Mouse (Mus musculus) myocyte (in vitro differentiated cells): Measurements from ENCODE around the gene Mcrip1. TPM values are rescaled to one million over a fixed set of nuclear protein-coding genes. Genes with fewer than 3 reads are reported as not detected.
A peak's percentile ranks its signal among the peaks of the same experiment; 100 is the strongest.

Experiments
- H3K27me3 ChIP-seq: one replicate; pipeline ENCODE4 v1.6.1; 2011; ENCODE audit not compliant: control insufficient read depth, insufficient read depth, insufficient read length
- H3K36me3 ChIP-seq: one replicate; pipeline ENCODE4 v1.6.1; 2011; ENCODE audit not compliant: control insufficient read depth, insufficient read depth
- H3K4me2 ChIP-seq: one replicate; pipeline ENCODE4 v1.6.1; 2011; ENCODE audit warnings: low read depth, control low read depth
- H3K4me3 ChIP-seq: one replicate; pipeline ENCODE4 v1.5.1; 2011; ENCODE audit warnings: mild to moderate bottlenecking, control low read depth, moderate library complexity
- H3K79me2 ChIP-seq: one replicate; pipeline ENCODE4 v1.6.1; 2011; ENCODE audit not compliant: control insufficient read depth, insufficient read depth
- H3ac ChIP-seq: one replicate; pipeline ENCODE4 v1.6.1; 2011; ENCODE audit not compliant: control insufficient read depth, insufficient read length
- CEBPB ChIP-seq: IDR thresholded peaks from 2 replicates; pipeline ENCODE4 v1.6.1; 2011; ENCODE audit warnings: mild to moderate bottlenecking, moderate library complexity; ENCODE audit not compliant: poor library complexity, insufficient read depth, severe bottlenecking
- E2F4 ChIP-seq: IDR thresholded peaks from one replicate; pipeline ENCODE4 v1.6.1; 2011; ENCODE audit warnings: mild to moderate bottlenecking, control low read depth, moderate library complexity; ENCODE audit not compliant: insufficient read depth
- MAX ChIP-seq: IDR thresholded peaks from one replicate; pipeline ENCODE4 v1.6.1; 2011; ENCODE audit warnings: low read depth, mild to moderate bottlenecking, control low read depth
- MYOD1 ChIP-seq, 3 experiments: IDR thresholded peaks; one replicate each; pipeline ENCODE4 v1.6.1; 2011; ENCODE audit warnings: control low read depth in 2 of 3, low read depth in 2 of 3, mild to moderate bottlenecking in 2 of 3, moderate library complexity in 1 of 3; ENCODE audit not compliant: insufficient read length in 2 of 3, control insufficient read depth in 1 of 3
- MYOG ChIP-seq, 3 experiments: IDR thresholded peaks; one replicate each; pipeline ENCODE4 v1.6.1; 2011; ENCODE audit warnings: control low read depth in 2 of 3, low read depth in 2 of 3, mild to moderate bottlenecking in 2 of 3; ENCODE audit not compliant: insufficient read length in 2 of 3, control insufficient read depth in 1 of 3, insufficient read depth in 1 of 3
- POLR2A ChIP-seq: IDR thresholded peaks from one replicate; pipeline ENCODE4 v1.6.1; 2011; ENCODE audit warnings: low read depth, mild to moderate bottlenecking, control low read depth, moderate library complexity; ENCODE audit not compliant: insufficient read length
- POLR2AphosphoS2 ChIP-seq: IDR thresholded peaks from one replicate; pipeline ENCODE4 v1.6.1; 2011; ENCODE audit warnings: low read depth, control low read depth; ENCODE audit not compliant: insufficient read length
- REST ChIP-seq: IDR thresholded peaks from one replicate; pipeline ENCODE4 v1.6.1; 2011; ENCODE audit warnings: mild to moderate bottlenecking, control low read depth, moderate library complexity; ENCODE audit not compliant: insufficient read depth, insufficient read length
- SRF ChIP-seq: IDR thresholded peaks from one replicate; pipeline ENCODE4 v1.6.1; 2011; ENCODE audit warnings: low read depth; ENCODE audit not compliant: control insufficient read depth, insufficient read length
- TCF12 ChIP-seq: IDR thresholded peaks from one replicate; pipeline ENCODE4 v1.6.1; 2011; ENCODE audit warnings: mild to moderate bottlenecking, control low read depth; ENCODE audit not compliant: poor library complexity, insufficient read depth, severe bottlenecking
- TCF3 ChIP-seq: IDR thresholded peaks from one replicate; pipeline ENCODE4 v1.6.1; 2011; ENCODE audit warnings: low read depth, control low read depth; ENCODE audit not compliant: insufficient read length
- USF1 ChIP-seq: IDR thresholded peaks from one replicate; pipeline ENCODE4 v1.6.1; 2011; ENCODE audit warnings: low read depth, mild to moderate bottlenecking, control low read depth, moderate library complexity
- polyA plus RNA-seq: library from polyadenylated mRNA; unstranded; fragments of >200 nt; fragmentation: generic; extraction: Trizol; gene quantifications from one replicate; pipeline ENCODE4 v1.2.1, GENCODE M21; 2012; ENCODE audit warnings: missing spikeins

Mcrip1 gene
- polyA plus RNA-seq, 1 experiment: 237 TPM

DNA sequence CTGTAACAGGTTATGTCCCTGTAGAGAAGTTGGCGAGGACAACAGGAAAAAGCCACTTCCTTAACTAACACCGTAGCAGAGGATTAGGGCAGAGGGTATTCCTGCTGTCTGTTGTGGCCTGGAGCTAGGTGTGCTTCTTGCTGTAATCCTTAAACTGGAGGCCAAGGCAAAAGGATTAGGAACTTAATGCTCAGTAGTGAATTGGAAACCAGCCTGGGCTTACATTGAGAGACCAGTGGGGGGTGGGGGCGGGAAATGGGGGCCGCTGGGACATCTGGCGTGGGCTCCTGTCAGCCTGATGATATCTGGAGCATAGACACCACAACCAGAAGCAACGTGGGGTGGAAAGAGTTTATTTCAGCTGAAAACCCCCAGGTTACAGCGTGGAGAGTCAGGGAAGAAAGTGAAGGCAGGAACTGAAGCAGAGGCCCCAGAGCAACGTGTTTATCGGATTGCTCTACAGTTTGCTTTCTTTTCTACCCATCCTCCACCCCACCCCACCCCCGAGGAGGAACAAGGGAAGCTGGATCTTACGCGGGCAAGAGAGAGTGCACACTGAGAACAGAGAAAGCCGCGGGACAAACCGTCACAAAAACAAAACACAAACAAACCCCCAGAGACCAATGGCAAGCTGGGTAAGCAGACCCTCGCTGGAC lies 39.0 kb downstream of the Mcrip1 start:
- H3K4me3 ChIP-seq: no peak overlapping the region

DNA sequence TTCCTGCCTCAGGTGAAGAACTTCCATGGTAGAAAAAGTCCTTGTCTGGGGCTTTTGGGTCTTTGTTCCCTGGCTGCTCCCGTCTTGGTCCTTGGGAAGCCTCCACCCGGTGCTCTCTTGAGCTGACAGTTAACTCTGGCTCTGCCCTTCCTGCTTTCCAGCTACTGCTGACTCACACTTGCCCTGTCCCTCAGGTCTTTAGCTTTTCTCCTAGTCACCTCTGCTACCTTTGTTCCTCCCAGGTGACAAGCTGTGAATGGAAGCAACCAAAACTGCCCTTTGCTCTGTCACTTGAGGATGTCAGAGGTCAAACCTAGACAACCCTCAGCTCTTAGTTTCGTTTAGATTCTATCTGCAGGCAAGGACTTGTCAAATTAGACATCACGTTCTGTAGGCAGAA lies 39.6 kb downstream of the Mcrip1 start:
- peak overlapping the region; percentile 80 for H3K4me2 ChIP-seq
- no peak overlapping the region for H3ac ChIP-seq
- H3K36me3 ChIP-seq: no peaks in the 10 kb centered on the region
- no peak overlapping the region for H3K4me3 ChIP-seq
- no peaks in the 10 kb centered on the region for H3K79me2 ChIP-seq
- TF ChIP-seq POLR2A (no peak), E2F4 (no peak)
- H3K27me3 ChIP-seq: no peaks in the 10 kb centered on the region

More for the DNA sequence above, 39.0 kb downstream of the Mcrip1 start:
- Histone ChIP-seq H3K36me3 (no peaks in the 10 kb centered on the region), H3K79me2 (no peaks in the 10 kb centered on the region), H3ac (no peak overlapping the region), H3K27me3 (no peaks in the 10 kb centered on the region), H3K4me2 (peak overlapping the region; percentile 80)
- TF ChIP-seq TCF3 (no peak), SRF (no peak), REST (no peak), MAX (no peak), USF1 (no peak), E2F4 (no peak), TCF12 (no peak)

DNA sequence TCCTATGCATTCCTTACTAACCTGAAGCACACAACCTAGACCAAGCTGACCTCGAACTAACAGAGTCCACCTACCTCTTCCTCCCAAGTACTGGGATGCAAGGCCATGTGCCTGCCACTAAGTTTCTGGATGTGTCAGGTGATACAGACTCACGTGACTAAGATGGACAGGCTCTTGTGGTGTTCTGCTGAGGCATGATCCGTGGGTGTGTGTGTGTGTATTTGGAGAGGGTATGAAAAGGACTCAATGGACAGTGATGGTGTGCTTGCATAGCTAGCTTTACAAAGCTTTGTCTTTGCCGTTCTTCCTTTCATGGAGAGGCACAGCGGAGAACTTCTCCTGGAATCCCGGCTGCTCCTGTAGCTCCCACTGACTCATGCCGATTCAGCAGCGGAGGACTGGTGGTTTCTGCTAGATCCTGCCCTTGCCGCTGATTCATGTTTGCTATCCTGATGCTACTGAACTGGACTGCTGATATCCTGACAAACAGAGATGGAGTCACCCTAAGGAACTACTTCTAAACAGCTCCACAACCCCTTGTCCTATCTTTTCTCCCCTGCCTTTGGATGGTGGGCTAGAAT lies 41.1 kb downstream of the Mcrip1 start:
- Histone ChIP-seq H3K4me2 (peak overlapping the region; percentile 52), H3K79me2 (no peaks in the 10 kb centered on the region), H3ac (no peak overlapping the region), H3K4me3 (no peak overlapping the region), H3K27me3 (no peaks in the 10 kb centered on the region), H3K36me3 (no peaks in the 10 kb centered on the region)
- no peak for TF ChIP-seq TCF3
- TF ChIP-seq MYOD1 (IDR thresholded peaks at IDR 0.05; ENCODE audit: control insufficient read depth in 1 of 3, insufficient read length in 2 of 3, low read depth in 2 of 3): peak in 1 of 3 experiments; percentile 34
- peak; percentile 74 for TF ChIP-seq USF1
- no peak for TF ChIP-seq POLR2AphosphoS2
- no peak for TF ChIP-seq E2F4

DNA sequence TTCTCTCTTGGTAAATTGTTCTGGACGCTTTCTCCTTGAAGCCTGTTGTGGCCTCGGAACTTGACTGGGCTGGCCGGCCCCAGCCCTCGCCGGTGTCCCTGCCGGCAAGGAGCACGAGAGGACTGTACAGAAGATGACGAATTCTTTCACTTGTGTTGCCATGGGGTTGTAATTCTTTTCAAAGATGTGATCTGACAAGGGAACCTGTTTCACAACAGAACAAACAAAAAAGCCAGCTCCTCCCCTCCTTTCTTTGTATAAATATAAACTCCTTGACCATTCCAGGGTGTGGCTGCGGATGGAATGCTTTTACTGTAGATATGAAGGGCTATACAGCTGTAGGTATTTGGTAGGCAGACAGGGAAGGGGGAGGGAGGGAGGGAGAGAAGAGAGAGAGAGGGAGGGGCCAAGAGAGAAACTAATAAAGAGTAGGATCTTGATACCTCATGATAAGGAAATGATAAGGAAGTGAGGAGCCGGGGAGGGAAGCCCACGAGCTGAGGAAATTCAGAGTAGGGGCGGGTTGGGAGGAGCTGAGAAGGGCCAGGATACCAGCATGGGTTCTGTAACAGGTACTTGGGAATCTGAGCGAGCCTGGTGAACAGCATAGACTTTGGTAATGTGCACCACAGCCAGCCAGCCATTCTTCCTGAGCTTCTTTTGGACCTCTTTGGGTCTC lies 41.8 kb downstream of the Mcrip1 start:
- Histone ChIP-seq H3K79me2 (no peaks in the 10 kb centered on the region), H3K4me3 (no peak overlapping the region), H3K4me2 (peak overlapping the region; percentile 52), H3ac (no peak overlapping the region), H3K27me3 (no peaks in the 10 kb centered on the region), H3K36me3 (no peaks in the 10 kb centered on the region)
- TF ChIP-seq CEBPB (no peak), MYOG (IDR thresholded peaks at IDR 0.05; ENCODE audit: control insufficient read depth in 1 of 3, insufficient read depth in 1 of 3, insufficient read length in 2 of 3, low read depth in 2 of 3) (no peak), POLR2AphosphoS2 (no peak), POLR2A (no peak), MYOD1 (IDR thresholded peaks at IDR 0.05; ENCODE audit: control insufficient read depth in 1 of 3, insufficient read length in 2 of 3, low read depth in 2 of 3) (no peak), MAX (no peak), SRF (no peak), TCF3 (no peak), USF1 (no peak), TCF12 (no peak), REST (no peak)

DNA sequence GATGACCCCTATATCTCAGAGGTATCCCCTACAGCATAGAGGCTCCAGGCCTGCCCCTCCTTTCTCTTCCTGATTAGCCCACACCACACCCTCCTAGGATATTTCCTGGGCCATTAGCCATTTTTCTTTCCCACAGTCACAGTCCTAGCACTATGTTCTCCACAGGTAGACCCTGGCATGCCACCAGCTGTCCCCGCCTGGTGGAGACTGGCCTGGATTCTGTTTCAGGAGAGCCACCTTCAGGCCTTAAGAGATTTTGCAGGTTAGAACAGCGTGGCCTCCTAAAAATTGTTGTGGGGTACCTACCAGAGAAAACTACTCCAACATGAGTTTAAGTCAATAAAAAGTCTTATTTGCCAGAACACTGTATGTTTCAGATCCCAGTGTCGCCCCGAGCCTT lies 42.6 kb downstream of the Mcrip1 start:
- Histone ChIP-seq H3K4me2 (no peak overlapping the region), H3ac (no peak overlapping the region), H3K36me3 (no peaks in the 10 kb centered on the region), H3K27me3 (no peaks in the 10 kb centered on the region), H3K79me2 (no peaks in the 10 kb centered on the region), H3K4me3 (no peak overlapping the region)
- TF ChIP-seq MYOG (IDR thresholded peaks at IDR 0.05; ENCODE audit: control insufficient read depth in 1 of 3, insufficient read depth in 1 of 3, insufficient read length in 2 of 3, low read depth in 2 of 3) (peak in 1 of 3 experiments; percentile 3), TCF3 (no peak)
